Mouse (Mus musculus) megakaryocyte, embryonic 14.5 days (primary cell): Measurements from ENCODE around the gene Haus4.

Experiments
- FLI1 ChIP-seq: IDR thresholded peaks from 2 replicates; pipeline ENCODE4 v1.6.1; 2012; ENCODE audit warnings: low read length, inconsistent platforms, mixed read lengths
- GATA1 ChIP-seq: IDR thresholded peaks from 3 replicates; pipeline ENCODE4 v1.6.1; 2012; ENCODE audit warnings: mixed read lengths, low read length, inconsistent platforms, borderline replicate concordance

DNA sequence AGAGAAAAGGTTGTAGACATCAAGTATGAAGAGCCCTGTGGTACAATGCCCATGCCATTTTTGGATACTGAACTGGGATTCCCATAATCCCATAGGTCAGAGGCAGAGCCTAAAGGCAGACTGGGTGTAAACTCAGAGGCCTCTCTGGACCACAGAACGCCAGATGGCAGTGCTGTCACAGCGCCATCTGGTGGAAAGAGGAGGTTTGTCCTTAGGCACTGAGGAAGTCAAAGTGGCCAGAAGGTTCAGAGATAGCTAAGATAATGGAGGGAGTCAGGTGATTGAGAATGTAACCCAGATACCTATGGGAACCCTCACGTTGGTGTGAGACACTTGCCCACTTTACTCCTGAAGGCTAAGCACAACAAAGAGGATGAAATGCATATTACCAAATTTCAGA lies 60.2 kb downstream of the Haus4 start:
- TF ChIP-seq GATA1 (no peak), FLI1 (no peak)
